Mouse (Mus musculus): ENCODE results near the gene Nipsnap2. TPM values are rescaled to one million over a fixed set of nuclear protein-coding genes. Genes with fewer than 3 reads are reported as not detected.
"Not testable (repeated sequence)": the region's sequence is repeated elsewhere in the genome, so short reads cannot be mapped to it uniquely, and the experiment has no call there.

Gene Nipsnap2
- polyA plus RNA-seq, 1 experiment from 2014 or later: 363 TPM

GRCm38 (mm10) chr5:129759929-129760480, 35.1 kb downstream of the Nipsnap2 start:
- H3K9me3 ChIP-seq (ENCODE audit: control insufficient read depth, low read length): no peaks in the 10 kb centered on the region
- no peak overlapping the region for H3K9ac ChIP-seq (ENCODE audit: low read length)
- no peaks in the 10 kb centered on the region for H3K4me1 ChIP-seq (ENCODE audit: control insufficient read depth in 2 of 2, insufficient read depth in 2 of 2, low read length in 2 of 2)
- 77% methylated on average over 13 of the region's 13 CpGs for WGBS
- peaks cover 50% of the 10 kb centered on the region for H3K36me3 ChIP-seq (ENCODE audit: control insufficient read depth, insufficient read depth, low read length)
- no peak for ATAC-seq (ENCODE audit: insufficient number of reproducible peaks, insufficient read depth, low FRiP score, low read depth)
- H3K4me3 ChIP-seq (ENCODE audit: control insufficient read depth in 1 of 2, insufficient read depth in 1 of 2, low read depth in 1 of 2, low read length in 2 of 2): no peak overlapping the region
- no peak overlapping the region for H3K27ac ChIP-seq (replicated peaks in 1 of 2; ENCODE audit: control insufficient read depth in 1 of 2, insufficient read depth in 1 of 2, low read depth in 2 of 2, low read length in 2 of 2)
- no peak overlapping the region for H3K4me2 ChIP-seq (ENCODE audit: low read length)
- H3K27me3 ChIP-seq (ENCODE audit: control insufficient read depth, insufficient read depth, low read length): no peaks in the 10 kb centered on the region

GRCm38 (mm10) chr5:129761865-129762540, 37.1 kb downstream of the Nipsnap2 start:
- H3K9me3 ChIP-seq (ENCODE audit: control insufficient read depth, low read length): no peaks in the 10 kb centered on the region
- H3K4me2 ChIP-seq (ENCODE audit: low read length): no peak overlapping the region
- H3K27ac ChIP-seq (replicated peaks in 1 of 2; ENCODE audit: control insufficient read depth in 1 of 2, insufficient read depth in 1 of 2, low read depth in 2 of 2, low read length in 2 of 2): no peak overlapping the region
- no peak overlapping the region for H3K9ac ChIP-seq (ENCODE audit: low read length)
- H3K4me1 ChIP-seq (ENCODE audit: control insufficient read depth in 2 of 2, insufficient read depth in 2 of 2, low read length in 2 of 2): no peaks in the 10 kb centered on the region
- H3K36me3 ChIP-seq (ENCODE audit: control insufficient read depth, insufficient read depth, low read length): peaks cover 41% of the 10 kb centered on the region
- no peak overlapping the region for H3K4me3 ChIP-seq (ENCODE audit: control insufficient read depth in 1 of 2, insufficient read depth in 1 of 2, low read depth in 1 of 2, low read length in 2 of 2)
- ATAC-seq (ENCODE audit: insufficient number of reproducible peaks, insufficient read depth, low FRiP score, low read depth): no peak
- WGBS: 80% methylated on average over 18 of the region's 18 CpGs
- H3K27me3 ChIP-seq (ENCODE audit: control insufficient read depth, insufficient read depth, low read length): no peaks in the 10 kb centered on the region

- no peak overlapping the region for H3K9ac ChIP-seq (ENCODE audit: low read length)
- 45% methylated on average over 23 of the region's 23 CpGs for WGBS
- peak overlapping the region; percentile 44 to 49; a peak in 2 of 4 replicates for H3K27ac ChIP-seq (replicated peaks in 1 of 2; ENCODE audit: control insufficient read depth in 1 of 2, insufficient read depth in 1 of 2, low read depth in 2 of 2, low read length in 2 of 2)
- H3K4me2 ChIP-seq (ENCODE audit: low read length): peak overlapping the region; percentile 42
- H3K9me3 ChIP-seq (ENCODE audit: control insufficient read depth, low read length): no peaks in the 10 kb centered on the region
- no peaks in the 10 kb centered on the region for H3K27me3 ChIP-seq (ENCODE audit: control insufficient read depth, insufficient read depth, low read length)
- H3K36me3 ChIP-seq (ENCODE audit: control insufficient read depth, insufficient read depth, low read length): 0 out of 2 replicates have a peak, but pooled peaks cover 18% of the 10 kb centered on the region
- peaks cover 0 to 4% of the 10 kb centered on the region in 2 experiments; a peak in 2 of 4 replicates for H3K4me1 ChIP-seq (ENCODE audit: control insufficient read depth in 2 of 2, insufficient read depth in 2 of 2, low read length in 2 of 2)
- no peak for ATAC-seq (ENCODE audit: insufficient number of reproducible peaks, insufficient read depth, low FRiP score, low read depth)
- H3K4me3 ChIP-seq (ENCODE audit: control insufficient read depth in 1 of 2, insufficient read depth in 1 of 2, low read depth in 1 of 2, low read length in 2 of 2): no peak overlapping the region
Observed at GRCm38 (mm10) chr5:129770443-129771355, 45.8 kb downstream of the Nipsnap2 start.

GRCm38 (mm10) chr5:129772433-129772832, 47.6 kb downstream of the Nipsnap2 start:
- 91% methylated on average over 10 of the region's 10 CpGs for WGBS
- Histone ChIP-seq H3K9me3 (ENCODE audit: control insufficient read depth, low read length) (no peaks in the 10 kb centered on the region), H3K4me1 (ENCODE audit: control insufficient read depth in 2 of 2, insufficient read depth in 2 of 2, low read length in 2 of 2) (peaks cover 0 to 4% of the 10 kb centered on the region in 2 experiments; a peak in 2 of 4 replicates), H3K36me3 (ENCODE audit: control insufficient read depth, insufficient read depth, low read length) (0 out of 2 replicates have a peak, but pooled peaks cover 12% of the 10 kb centered on the region), H3K4me3 (ENCODE audit: control insufficient read depth in 1 of 2, insufficient read depth in 1 of 2, low read depth in 1 of 2, low read length in 2 of 2) (no peak overlapping the region), H3K9ac (ENCODE audit: low read length) (no peak overlapping the region), H3K4me2 (ENCODE audit: low read length) (no peak overlapping the region), H3K27ac (replicated peaks in 1 of 2; ENCODE audit: control insufficient read depth in 1 of 2, insufficient read depth in 1 of 2, low read depth in 2 of 2, low read length in 2 of 2) (no peak overlapping the region), H3K27me3 (ENCODE audit: control insufficient read depth, insufficient read depth, low read length) (no peaks in the 10 kb centered on the region)
- no peak for ATAC-seq (ENCODE audit: insufficient number of reproducible peaks, insufficient read depth, low FRiP score, low read depth)

GRCm38 (mm10) chr5:129773330-129773729, 48.5 kb downstream of the Nipsnap2 start:
- ATAC-seq (ENCODE audit: insufficient number of reproducible peaks, insufficient read depth, low FRiP score, low read depth); H3K4me1 ChIP-seq (ENCODE audit: control insufficient read depth in 2 of 2, insufficient read depth in 2 of 2, low read length in 2 of 2): not testable (repeated sequence)
- 68% methylated on average over 4 of the region's 4 CpGs for WGBS

GRCm38 (mm10) chr5:129774661-129775060, 49.8 kb downstream of the Nipsnap2 start:
- 77% methylated on average over 3 of the region's 3 CpGs for WGBS
- H3K27ac ChIP-seq (replicated peaks in 1 of 2; ENCODE audit: control insufficient read depth in 1 of 2, insufficient read depth in 1 of 2, low read depth in 2 of 2, low read length in 2 of 2): no peak overlapping the region
- ATAC-seq (ENCODE audit: insufficient number of reproducible peaks, insufficient read depth, low FRiP score, low read depth): no peak

More at GRCm38 (mm10) chr5:129773330-129773729, 48.5 kb downstream of the Nipsnap2 start:
- H3K9me3 ChIP-seq (ENCODE audit: control insufficient read depth, low read length); H3K27ac ChIP-seq (replicated peaks in 1 of 2; ENCODE audit: control insufficient read depth in 1 of 2, insufficient read depth in 1 of 2, low read depth in 2 of 2, low read length in 2 of 2); H3K27me3 ChIP-seq (ENCODE audit: control insufficient read depth, insufficient read depth, low read length); H3K4me3 ChIP-seq (ENCODE audit: control insufficient read depth in 1 of 2, insufficient read depth in 1 of 2, low read depth in 1 of 2, low read length in 2 of 2); H3K36me3 ChIP-seq (ENCODE audit: control insufficient read depth, insufficient read depth, low read length); H3K4me2 ChIP-seq (ENCODE audit: low read length); H3K9ac ChIP-seq (ENCODE audit: low read length): not testable (repeated sequence)

GRCm38 (mm10) chr5:129778348-129778995, 53.6 kb downstream of the Nipsnap2 start:
- H3K4me1 ChIP-seq (ENCODE audit: control insufficient read depth in 2 of 2, insufficient read depth in 2 of 2, low read length in 2 of 2): peaks cover 2 to 4% of the 10 kb centered on the region in 2 experiments; a peak in 1 of 4 replicates
- peak overlapping the region; percentile 93 for H3K4me2 ChIP-seq (ENCODE audit: low read length)
- ATAC-seq (ENCODE audit: insufficient number of reproducible peaks, insufficient read depth, low FRiP score, low read depth): 0 out of 2 replicates have a peak, but pooled peaks have one; percentile 7
- H3K9ac ChIP-seq (ENCODE audit: low read length): peak overlapping the region; percentile 77
- no peaks in the 10 kb centered on the region for H3K9me3 ChIP-seq (ENCODE audit: control insufficient read depth, low read length)
- no peak overlapping the region for H3K27ac ChIP-seq (replicated peaks in 1 of 2; ENCODE audit: control insufficient read depth in 1 of 2, insufficient read depth in 1 of 2, low read depth in 2 of 2, low read length in 2 of 2)
- no peaks in the 10 kb centered on the region for H3K36me3 ChIP-seq (ENCODE audit: control insufficient read depth, insufficient read depth, low read length)
- 38% methylated on average over 11 of the region's 11 CpGs for WGBS
- H3K4me3 ChIP-seq (ENCODE audit: control insufficient read depth in 1 of 2, insufficient read depth in 1 of 2, low read depth in 1 of 2, low read length in 2 of 2): peak overlapping the region; percentile 54 to 62
- H3K27me3 ChIP-seq (ENCODE audit: control insufficient read depth, insufficient read depth, low read length): no peaks in the 10 kb centered on the region

More at GRCm38 (mm10) chr5:129774661-129775060, 49.8 kb downstream of the Nipsnap2 start:
- H3K4me2 ChIP-seq (ENCODE audit: low read length): no peak overlapping the region
- H3K9me3 ChIP-seq (ENCODE audit: control insufficient read depth, low read length): no peaks in the 10 kb centered on the region
- no peak overlapping the region for H3K9ac ChIP-seq (ENCODE audit: low read length)
- no peak overlapping the region for H3K4me3 ChIP-seq (ENCODE audit: control insufficient read depth in 1 of 2, insufficient read depth in 1 of 2, low read depth in 1 of 2, low read length in 2 of 2)
- H3K4me1 ChIP-seq (ENCODE audit: control insufficient read depth in 2 of 2, insufficient read depth in 2 of 2, low read length in 2 of 2): peaks cover 0 to 6% of the 10 kb centered on the region in 2 experiments; a peak in 2 of 4 replicates
- H3K36me3 ChIP-seq (ENCODE audit: control insufficient read depth, insufficient read depth, low read length): no peaks in the 10 kb centered on the region
- no peaks in the 10 kb centered on the region for H3K27me3 ChIP-seq (ENCODE audit: control insufficient read depth, insufficient read depth, low read length)
